Mouse (Mus musculus): ENCODE results near the gene Morn1.

The Morn1 gene

DNA sequence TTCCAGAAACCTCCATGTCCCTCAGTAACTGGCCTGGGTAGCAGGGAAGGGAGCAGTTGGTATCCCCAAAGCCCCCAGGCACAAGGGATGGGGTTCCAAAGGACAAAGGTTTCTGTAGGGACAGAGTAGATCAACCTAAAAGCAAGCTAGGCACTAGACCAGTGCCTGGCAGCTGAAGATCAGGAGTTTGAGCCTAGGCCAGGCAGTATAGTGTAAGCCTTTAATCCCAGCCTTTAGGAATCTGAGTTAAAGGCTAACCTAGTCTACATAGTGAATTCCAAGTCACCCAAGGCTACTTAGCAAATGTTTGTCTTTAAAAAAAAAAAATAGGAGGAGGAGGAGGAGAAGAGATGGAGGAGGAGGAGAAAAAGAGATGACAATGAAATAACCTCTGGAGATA is 102.4 kb downstream of the Morn1 start:
- no peak for DNase-seq (ENCODE audit: low read depth, low spot score)

DNA sequence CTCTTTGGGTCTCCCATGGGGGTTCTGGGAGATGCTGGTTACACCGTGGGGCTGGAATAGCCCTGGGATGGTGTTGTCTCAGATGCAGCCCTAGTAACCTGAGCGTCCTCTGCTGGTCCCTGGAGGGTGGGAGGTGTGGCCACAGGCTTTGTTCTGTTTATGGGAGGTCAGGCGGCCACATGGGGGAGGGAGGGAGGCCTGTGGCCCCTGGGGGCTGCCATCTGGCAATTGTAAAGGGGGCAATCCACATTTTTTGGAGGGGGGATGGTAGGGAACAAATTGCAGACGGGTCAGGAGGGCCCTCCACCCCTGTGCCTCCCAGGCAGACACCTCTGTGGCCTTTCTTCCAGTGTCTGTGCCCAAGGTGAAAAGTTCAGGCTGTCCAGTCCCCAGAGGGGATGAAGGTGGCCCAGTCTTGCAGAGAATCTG is 103.3 kb downstream of the Morn1 start:
- DNase-seq (ENCODE audit: low read depth, low spot score), result no peak

DNA sequence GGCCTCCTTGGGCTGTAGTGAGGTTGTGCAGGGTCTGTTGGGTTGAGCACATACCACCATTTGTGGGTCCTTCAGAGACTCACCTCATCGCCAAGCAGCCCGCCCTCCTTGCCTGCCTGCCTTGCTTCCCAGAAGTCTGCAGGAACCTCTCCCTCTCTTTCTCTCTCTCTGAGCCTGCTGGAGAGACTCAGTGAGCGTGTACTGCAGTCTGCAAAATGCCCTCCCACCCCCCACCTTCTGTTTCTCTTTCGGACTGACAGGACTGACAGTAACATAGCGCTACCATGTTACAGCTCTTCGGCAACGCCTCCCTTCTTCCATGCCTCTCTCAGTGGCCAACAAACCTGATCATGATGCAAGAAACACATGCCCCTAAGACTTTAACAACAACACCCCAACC is 103.9 kb downstream of the Morn1 start:
- DNase-seq (ENCODE audit: low read depth, low spot score), result no peak
